Mouse (Mus musculus) midbrain, embryonic 16.5 days (tissue): ENCODE measurements at regions not wholly inside any gene's neighbourhood (a gene's known extent, or its start where the extent isn't known, plus 50 kb on each side); places are given as distances from the start of the nearest gene placed in this dataset.
A peak's percentile ranks its signal among the peaks of the same experiment; 100 is the strongest.

Experiments used
- ATAC-seq: fragments of 200-750 bp; cut with Nextera tagmentation; 2 replicates; pipeline ENCODE4 v1.8.0; 2017; ENCODE audit warnings: moderate TSS enrichment
- H3K27ac ChIP-seq: fragments of 300-500 bp; sonication (generic); 2 replicates; pipeline ENCODE4 v1.5.1; 2014; ENCODE audit warnings: mild to moderate bottlenecking, low read length, mixed read lengths
- H3K27me3 ChIP-seq: fragments of 300-500 bp; sonication (generic); 2 replicates; pipeline ENCODE4 v1.6.1; 2014; ENCODE audit warnings: low read depth, low read length, mixed read lengths; ENCODE audit not compliant: control insufficient read depth, insufficient read depth
- H3K36me3 ChIP-seq: fragments of 300-500 bp; sonication (generic); 2 replicates; pipeline ENCODE4 v1.6.1; 2014; ENCODE audit warnings: mild to moderate bottlenecking, low read length, moderate library complexity, mixed read lengths; ENCODE audit not compliant: control insufficient read depth, insufficient read depth
- H3K4me1 ChIP-seq: fragments of 300-500 bp; sonication (generic); 2 replicates; pipeline ENCODE4 v1.6.1; 2014; ENCODE audit warnings: mild to moderate bottlenecking, low read length, mixed read lengths; ENCODE audit not compliant: control insufficient read depth, insufficient read depth
- H3K4me2 ChIP-seq: fragments of 300-500 bp; sonication (generic); 2 replicates; pipeline ENCODE4 v1.6.1; 2014; ENCODE audit warnings: mild to moderate bottlenecking, low read length, mixed read lengths
- H3K4me3 ChIP-seq: fragments of 300-500 bp; sonication (generic); 2 replicates; pipeline ENCODE4 v1.5.1; 2014; ENCODE audit warnings: low read depth, mild to moderate bottlenecking, low read length, moderate library complexity, mixed read lengths
- H3K9ac ChIP-seq: fragments of 300-500 bp; sonication (generic); 2 replicates; pipeline ENCODE4 v1.6.1; 2014; ENCODE audit warnings: low read depth, low read length, mixed read lengths
- H3K9me3 ChIP-seq: fragments of 300-500 bp; sonication (generic); replicated peaks from 2 replicates; pipeline ENCODE4 v1.6.1; 2014; ENCODE audit warnings: mild to moderate bottlenecking, low read length, mixed read lengths; ENCODE audit not compliant: control insufficient read depth, poor library complexity, severe bottlenecking
- WGBS: fragments of 180-500 bp; shearing (Covaris S2); extraction: QIAGEN DNeasy Blood & Tissue Kit; methylation state at CpG from one replicate; pipeline ENCODE4 v1.1.7; 2014; 5-methylcytosine and 5-hydroxymethylcytosine counted together

- peaks cover 10% of the 10 kb centered on the region for H3K4me1 ChIP-seq
- peak overlapping the region; percentile 28; the same call in 1 of the 2 replicates for H3K27ac ChIP-seq
- no peaks in the 10 kb centered on the region for H3K36me3 ChIP-seq
- no peaks in the 10 kb centered on the region for H3K9me3 ChIP-seq
- no peaks in the 10 kb centered on the region for H3K27me3 ChIP-seq
- ATAC-seq, result peak; percentile 23; the same call in 1 of the 2 replicates
- 15% methylated on average over 6 of the region's 6 CpGs for WGBS
- H3K4me2 ChIP-seq, result peak overlapping the region; percentile 36
- H3K9ac ChIP-seq, result no peak overlapping the region
- 0 out of 2 replicates have a peak overlapping the region, but pooled peaks have one; percentile 11 for H3K4me3 ChIP-seq
These were observed 61.7 kb downstream of the Thnsl1 start for GRCm38 (mm10) chr2:21267149-21267761.

GRCm38 (mm10) chr2:21269989-21270846, 64.7 kb downstream of the Thnsl1 start:
- peaks cover 15% of the 10 kb centered on the region for H3K4me1 ChIP-seq
- no peak overlapping the region for H3K4me2 ChIP-seq
- ATAC-seq, result peak; percentile 88
- H3K36me3 ChIP-seq, result no peaks in the 10 kb centered on the region
- no peak overlapping the region for H3K4me3 ChIP-seq
- H3K9ac ChIP-seq, result no peak overlapping the region
- H3K27me3 ChIP-seq, result no peaks in the 10 kb centered on the region
- H3K9me3 ChIP-seq, result no peaks in the 10 kb centered on the region
- WGBS, result 55% methylated on average over 12 of the region's 12 CpGs
- H3K27ac ChIP-seq, result no peak overlapping the region

- Histone ChIP-seq H3K27ac (no peak overlapping the region), H3K4me1 (peaks cover 11% of the 10 kb centered on the region), H3K27me3 (no peaks in the 10 kb centered on the region), H3K4me3 (no peak overlapping the region), H3K36me3 (no peaks in the 10 kb centered on the region), H3K9ac (no peak overlapping the region), H3K9me3 (no peaks in the 10 kb centered on the region), H3K4me2 (no peak overlapping the region)
- 91% methylated on average over 4 of the region's 4 CpGs for WGBS
- no peak for ATAC-seq
These were observed 67.9 kb downstream of the Thnsl1 start for GRCm38 (mm10) chr2:21273416-21273815.

- H3K4me3 ChIP-seq, result no peak overlapping the region
- WGBS, result 43% methylated on average over 4 of the region's 4 CpGs
- no peak overlapping the region for H3K4me2 ChIP-seq
- no peaks in the 10 kb centered on the region for H3K9me3 ChIP-seq
- 0 out of 2 replicates have a peak, but pooled peaks have one; percentile 41 for ATAC-seq
- H3K4me1 ChIP-seq, result peaks cover 8% of the 10 kb centered on the region
- no peaks in the 10 kb centered on the region for H3K27me3 ChIP-seq
- no peak overlapping the region for H3K9ac ChIP-seq
- H3K36me3 ChIP-seq, result no peaks in the 10 kb centered on the region
- no peak overlapping the region for H3K27ac ChIP-seq
These were observed 69.8 kb downstream of the Thnsl1 start for GRCm38 (mm10) chr2:21275315-21275714.

GRCm38 (mm10) chr2:21280794-21281420, 75.4 kb downstream of the Thnsl1 start:
- peak; percentile 87 for ATAC-seq
- WGBS, result 33% methylated on average over 9 of the region's 9 CpGs
- Histone ChIP-seq H3K4me2 (no peak overlapping the region), H3K9ac (no peak overlapping the region), H3K9me3 (0 out of 2 replicates have a peak, but pooled peaks cover 2% of the 10 kb centered on the region), H3K4me3 (no peak overlapping the region), H3K4me1 (no peaks in the 10 kb centered on the region), H3K27me3 (no peaks in the 10 kb centered on the region), H3K36me3 (no peaks in the 10 kb centered on the region), H3K27ac (no peak overlapping the region)

- peak; percentile 75 for ATAC-seq
- Histone ChIP-seq H3K27ac (no peak overlapping the region), H3K27me3 (no peaks in the 10 kb centered on the region), H3K9ac (no peak overlapping the region), H3K4me1 (no peaks in the 10 kb centered on the region), H3K9me3 (0 out of 2 replicates have a peak, but pooled peaks cover 2% of the 10 kb centered on the region), H3K4me3 (no peak overlapping the region), H3K36me3 (no peaks in the 10 kb centered on the region), H3K4me2 (no peak overlapping the region)
- WGBS, result 58% methylated on average over 14 of the region's 14 CpGs
These were observed 77.1 kb downstream of the Thnsl1 start for GRCm38 (mm10) chr2:21282505-21283200.

- Histone ChIP-seq H3K4me1 (no peaks in the 10 kb centered on the region), H3K9ac (no peak overlapping the region), H3K4me3 (no peak overlapping the region), H3K36me3 (no peaks in the 10 kb centered on the region), H3K27ac (no peak overlapping the region), H3K27me3 (no peaks in the 10 kb centered on the region), H3K4me2 (no peak overlapping the region), H3K9me3 (0 out of 2 replicates have a peak, but pooled peaks cover 2% of the 10 kb centered on the region)
- 94% methylated on average over 3 of the region's 3 CpGs for WGBS
- no peak for ATAC-seq
These were observed 79.4 kb downstream of the Thnsl1 start for GRCm38 (mm10) chr2:21284881-21285280.

- H3K9me3 ChIP-seq, result 0 out of 2 replicates have a peak, but pooled peaks cover 2% of the 10 kb centered on the region
- no peak overlapping the region for H3K4me3 ChIP-seq
- H3K27ac ChIP-seq, result no peak overlapping the region
- no peak for ATAC-seq
- no peak overlapping the region for H3K4me2 ChIP-seq
- peaks cover 5% of the 10 kb centered on the region for H3K4me1 ChIP-seq
- no peak overlapping the region for H3K9ac ChIP-seq
- H3K36me3 ChIP-seq, result no peaks in the 10 kb centered on the region
- no peaks in the 10 kb centered on the region for H3K27me3 ChIP-seq
- WGBS, result 86% methylated on average over 13 of the region's 13 CpGs
These were observed 79.6 kb upstream of the Gpr158 start for GRCm38 (mm10) chr2:21287786-21288185.
